Mouse (Mus musculus) neural tube, embryonic 11.5 days (tissue): ENCODE results near the gene Itk. TPM values are rescaled to one million over a fixed set of nuclear protein-coding genes. Genes with fewer than 3 reads are reported as not detected.

Experiments used
- ATAC-seq: fragments of 200-750 bp; cut with Nextera tagmentation; 2 replicates; pipeline ENCODE4 v1.8.0; 2017; ENCODE audit warnings: moderate number of reproducible peaks, mild to moderate bottlenecking, moderate TSS enrichment, moderate library complexity; ENCODE audit not compliant: insufficient read depth, low FRiP score, low TSS enrichment
- DNase-seq: peaks from one replicate; pipeline ENCODE4 v3.0.0-alpha.2; 2015; ENCODE audit warnings: low spot score
- H3K27ac ChIP-seq: fragments of 300-500 bp; sonication (generic); 2 replicates; pipeline ENCODE4 v1.5.1; 2014; ENCODE audit warnings: low read depth, mild to moderate bottlenecking, low read length
- H3K27me3 ChIP-seq: fragments of 300-500 bp; sonication (generic); 2 replicates; pipeline ENCODE4 v1.6.1; 2014; ENCODE audit warnings: mild to moderate bottlenecking, low read length, mixed read lengths; ENCODE audit not compliant: control insufficient read depth, insufficient read depth
- H3K36me3 ChIP-seq: fragments of 300-500 bp; sonication (generic); 2 replicates; pipeline ENCODE4 v1.6.1; 2014; ENCODE audit warnings: mild to moderate bottlenecking, low read length, moderate library complexity, mixed read lengths; ENCODE audit not compliant: control insufficient read depth, insufficient read depth
- H3K4me1 ChIP-seq: fragments of 300-500 bp; sonication (generic); 2 replicates; pipeline ENCODE4 v1.6.1; 2014; ENCODE audit warnings: low read length, mixed read lengths; ENCODE audit not compliant: control insufficient read depth, insufficient read depth
- H3K4me2 ChIP-seq: fragments of 300-500 bp; sonication (generic); 2 replicates; pipeline ENCODE4 v1.6.1; 2014; ENCODE audit warnings: low read depth, mild to moderate bottlenecking, moderate library complexity
- H3K4me3 ChIP-seq: fragments of 300-500 bp; sonication (generic); 2 replicates; pipeline ENCODE4 v1.5.1; 2014; ENCODE audit warnings: low read depth, low read length
- H3K9ac ChIP-seq: fragments of 300-500 bp; sonication (generic); 2 replicates; pipeline ENCODE4 v1.6.1; 2014; ENCODE audit warnings: mild to moderate bottlenecking, low read length
- H3K9me3 ChIP-seq: fragments of 300-500 bp; sonication (generic); 2 replicates; pipeline ENCODE4 v1.6.1; 2016; ENCODE audit warnings: low read length; ENCODE audit not compliant: control insufficient read depth
- whole genome bisulfite sequencing: fragments of 180-500 bp; shearing (Covaris S2); extraction: QIAGEN DNeasy Blood & Tissue Kit; methylation state at CpG from one replicate; pipeline ENCODE4 v1.1.7; 2014; 5-methylcytosine and 5-hydroxymethylcytosine counted together
- polyA plus RNA-seq: library from polyadenylated mRNA; unstranded; fragments of >200 nt; fragmentation: Nextera tagmentation; extraction: Ambion mirVana; gene quantifications from 2 replicates; pipeline ENCODE4 v1.2.1, GENCODE M21; 2014

Gene Itk
- polyA plus RNA-seq, 1 experiment from 2014 or later: not detected

DNA sequence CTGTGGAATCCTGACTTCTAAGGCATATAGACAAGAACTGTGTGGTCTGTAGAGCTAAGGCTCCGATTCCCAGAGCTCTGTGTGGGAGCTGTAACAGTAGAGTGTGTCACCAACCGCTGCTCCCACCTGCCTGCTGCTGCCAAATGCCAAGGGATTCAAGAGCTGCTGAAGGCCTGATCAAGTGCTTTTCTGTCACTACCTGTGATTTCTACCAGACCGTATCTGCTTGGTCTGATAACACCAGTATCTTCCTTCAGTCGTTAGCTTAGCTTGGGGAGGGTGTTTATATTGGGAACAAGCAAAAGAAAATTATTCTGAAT lies 7.5 kb upstream of the Itk start:
- no peak for ATAC-seq
- no peaks in the 10 kb centered on the region for H3K36me3 ChIP-seq
- no peak overlapping the region for H3K9ac ChIP-seq
- no peak overlapping the region for H3K4me2 ChIP-seq
- WGBS: 95% methylated on average over 4 of the region's 4 CpGs
- no peak for DNase-seq
- no peaks in the 10 kb centered on the region for H3K9me3 ChIP-seq
- no peaks in the 10 kb centered on the region for H3K4me1 ChIP-seq
- H3K4me3 ChIP-seq: no peak overlapping the region
- no peak overlapping the region for H3K27ac ChIP-seq
- no peaks in the 10 kb centered on the region for H3K27me3 ChIP-seq

- 78% methylated on average over 13 of the region's 13 CpGs for WGBS
- no peak within 1 kb of the TSS for H3K27ac ChIP-seq
- no peaks in the 10 kb centered on the region for H3K9me3 ChIP-seq
- no peaks in the 10 kb centered on the region for H3K4me1 ChIP-seq
- H3K27me3 ChIP-seq: no peaks in the 10 kb centered on the region
- DNase-seq (no peak), ATAC-seq (no peak)
- H3K36me3 ChIP-seq: no peaks in the 10 kb centered on the region
- H3K4me3 ChIP-seq: no peak within 1 kb of the TSS
- no peak within 1 kb of the TSS for H3K4me2 ChIP-seq
- H3K9ac ChIP-seq: no peak within 1 kb of the TSS
Measured at GRCm38 (mm10) chr11:46396167-46396859, 7.0 kb upstream of the Itk start, which contains the start of gene Fam71b. Fam71b (plus strand) TSS chr11:46396559.

DNA sequence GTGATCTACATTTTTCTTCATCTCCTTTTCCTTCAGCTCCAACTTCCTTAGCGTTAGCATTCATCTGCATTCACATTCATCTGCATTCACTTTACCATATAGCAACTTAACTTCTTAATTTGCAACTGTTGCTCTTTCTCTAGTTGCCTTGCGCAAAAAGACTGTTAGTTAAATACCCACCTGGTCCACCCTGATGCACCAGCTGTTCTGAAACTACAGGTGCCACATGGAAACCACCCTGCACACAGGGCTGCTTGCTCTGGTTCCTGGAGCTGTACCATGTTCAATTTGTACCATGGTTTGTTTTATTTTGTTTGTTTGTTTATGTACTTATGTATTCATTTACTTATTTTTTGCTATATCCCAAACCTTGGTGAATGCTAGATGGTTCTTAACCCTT lies 6.4 kb upstream of the Itk start:
- WGBS: 96% methylated on average over 2 of the region's 2 CpGs
- Histone ChIP-seq H3K9ac (no peak overlapping the region), H3K4me1 (no peaks in the 10 kb centered on the region), H3K9me3 (no peaks in the 10 kb centered on the region), H3K4me2 (no peak overlapping the region), H3K36me3 (no peaks in the 10 kb centered on the region), H3K27me3 (no peaks in the 10 kb centered on the region), H3K27ac (no peak overlapping the region), H3K4me3 (no peak overlapping the region)
- DNase-seq (no peak), ATAC-seq (no peak)

DNA sequence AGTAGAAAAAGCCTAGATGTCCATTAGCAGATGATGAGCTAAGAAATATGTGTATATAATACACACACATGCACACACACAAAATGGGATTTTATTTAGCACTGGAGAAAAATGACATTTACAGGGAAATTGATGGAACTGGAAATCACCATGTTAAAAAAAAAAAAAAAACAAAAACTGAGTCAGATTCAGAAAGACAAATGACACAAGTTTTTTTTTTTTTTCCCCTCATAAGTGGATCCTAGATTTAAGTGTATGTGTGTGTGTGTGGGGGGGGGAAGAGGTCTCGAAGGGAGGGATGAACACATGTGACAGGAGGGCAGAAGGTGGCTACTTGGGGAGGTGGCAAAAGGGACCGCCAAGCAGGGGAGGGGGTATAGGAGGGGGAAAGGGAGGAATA lies 5.8 kb upstream of the Itk start:
- Histone ChIP-seq H3K4me3 (no peak overlapping the region), H3K9ac (no peak overlapping the region), H3K4me1 (no peaks in the 10 kb centered on the region), H3K27ac (no peak overlapping the region), H3K9me3 (no peaks in the 10 kb centered on the region), H3K27me3 (no peaks in the 10 kb centered on the region), H3K36me3 (no peaks in the 10 kb centered on the region), H3K4me2 (no peak overlapping the region)
- 83% methylated on average over 2 of the region's 2 CpGs for WGBS
- no peak for ATAC-seq
- no peak for DNase-seq

- Histone ChIP-seq H3K9me3 (no peaks in the 10 kb centered on the region), H3K4me3 (no peak overlapping the region), H3K27me3 (no peaks in the 10 kb centered on the region), H3K4me1 (no peaks in the 10 kb centered on the region), H3K27ac (no peak overlapping the region), H3K9ac (no peak overlapping the region), H3K36me3 (no peaks in the 10 kb centered on the region), H3K4me2 (no peak overlapping the region)
- ATAC-seq: no peak
- no peak for DNase-seq
- WGBS: 87% methylated on average over 4 of the region's 4 CpGs
Measured at GRCm38 (mm10) chr11:46393413-46393812, 4.1 kb upstream of the Itk start.

DNA sequence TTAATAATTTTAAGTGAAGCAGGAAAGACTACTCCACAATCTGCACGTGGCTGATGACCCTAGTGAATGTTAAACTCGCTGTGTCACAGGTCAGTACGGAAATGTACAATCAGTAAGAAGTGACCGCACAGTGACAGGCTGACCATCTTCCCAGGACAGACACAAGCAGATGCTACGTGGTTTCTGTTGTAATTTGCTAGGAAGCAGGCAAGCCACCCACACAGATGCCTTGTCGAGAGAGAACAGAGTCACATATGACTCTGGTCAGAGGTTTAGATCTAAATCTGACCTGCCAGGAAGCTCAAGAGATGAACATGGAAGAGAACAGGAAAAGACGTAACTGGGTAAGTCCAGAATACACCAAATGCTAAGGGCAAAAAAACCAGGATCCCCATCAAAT lies 3.6 kb upstream of the Itk start:
- no peak overlapping the region for H3K27ac ChIP-seq
- no peak overlapping the region for H3K9ac ChIP-seq
- WGBS: 86% methylated on average over 7 of the region's 7 CpGs
- DNase-seq (no peak), ATAC-seq (no peak)
- no peaks in the 10 kb centered on the region for H3K9me3 ChIP-seq
- H3K4me3 ChIP-seq: no peak overlapping the region
- H3K4me2 ChIP-seq: no peak overlapping the region
- no peaks in the 10 kb centered on the region for H3K4me1 ChIP-seq
- no peaks in the 10 kb centered on the region for H3K27me3 ChIP-seq
- no peaks in the 10 kb centered on the region for H3K36me3 ChIP-seq

GRCm38 (mm10) chr11:46390621-46391020 lies 1.3 kb upstream of the Itk start:
- Histone ChIP-seq H3K27ac (no peak overlapping the region), H3K4me3 (no peak overlapping the region)
- 50% methylated on average over 3 of the region's 3 CpGs for whole genome bisulfite sequencing

GRCm38 (mm10) chr11:46388438-46388837 lies 877 bp downstream of the Itk start:
- Histone ChIP-seq H3K9ac (no peak overlapping the region), H3K9me3 (no peaks in the 10 kb centered on the region), H3K27ac (no peak overlapping the region), H3K4me3 (no peak overlapping the region), H3K4me1 (no peaks in the 10 kb centered on the region), H3K36me3 (no peaks in the 10 kb centered on the region), H3K27me3 (no peaks in the 10 kb centered on the region), H3K4me2 (no peak overlapping the region)
- no peak for ATAC-seq
- no peak for DNase-seq
- WGBS: 69% methylated on average over 6 of the region's 6 CpGs

More at GRCm38 (mm10) chr11:46390621-46391020, 1.3 kb upstream of the Itk start:
- Histone ChIP-seq H3K9me3 (no peaks in the 10 kb centered on the region), H3K9ac (no peak overlapping the region), H3K4me1 (no peaks in the 10 kb centered on the region), H3K36me3 (no peaks in the 10 kb centered on the region), H3K27me3 (no peaks in the 10 kb centered on the region), H3K4me2 (no peak overlapping the region)
- no peak for DNase-seq
- no peak for ATAC-seq

- whole genome bisulfite sequencing: 93% methylated on average over 8 of the region's 8 CpGs
- Histone ChIP-seq H3K4me2 (no peak overlapping the region), H3K4me3 (no peak overlapping the region)
Measured at GRCm38 (mm10) chr11:46387061-46387460, 2.3 kb downstream of the Itk start.

More at GRCm38 (mm10) chr11:46387061-46387460, 2.3 kb downstream of the Itk start:
- Histone ChIP-seq H3K27ac (no peak overlapping the region), H3K36me3 (no peaks in the 10 kb centered on the region), H3K27me3 (no peaks in the 10 kb centered on the region), H3K4me1 (no peaks in the 10 kb centered on the region), H3K9ac (no peak overlapping the region), H3K9me3 (no peaks in the 10 kb centered on the region)
- DNase-seq (no peak), ATAC-seq (no peak)
